Mouse (Mus musculus) liver, adult 2 months (tissue): Measurements from ENCODE around the gene Rnf168.

ENCODE experiments used
- CTCF ChIP-seq: fragments of 200-500 bp; IDR thresholded peaks from 2 replicates; pipeline ENCODE4 v1.5.1; 2011; ENCODE audit warnings: low read depth, low read length, control low read depth
- POLR2A ChIP-seq: fragments of 200-500 bp; IDR thresholded peaks from 2 replicates; pipeline ENCODE4 v1.6.1; 2011; ENCODE audit warnings: low read length, control low read depth; ENCODE audit not compliant: insufficient read depth; ENCODE audit errors: extremely low read depth

- TF ChIP-seq CTCF: no peak
- no peak for TF ChIP-seq POLR2A
Measured at GRCm38 (mm10) chr16:32239428-32240312, 37.6 kb upstream of the Rnf168 start.
